ENCODE assay signal across 28 mouse cellular contexts in the genomic region with DNA sequence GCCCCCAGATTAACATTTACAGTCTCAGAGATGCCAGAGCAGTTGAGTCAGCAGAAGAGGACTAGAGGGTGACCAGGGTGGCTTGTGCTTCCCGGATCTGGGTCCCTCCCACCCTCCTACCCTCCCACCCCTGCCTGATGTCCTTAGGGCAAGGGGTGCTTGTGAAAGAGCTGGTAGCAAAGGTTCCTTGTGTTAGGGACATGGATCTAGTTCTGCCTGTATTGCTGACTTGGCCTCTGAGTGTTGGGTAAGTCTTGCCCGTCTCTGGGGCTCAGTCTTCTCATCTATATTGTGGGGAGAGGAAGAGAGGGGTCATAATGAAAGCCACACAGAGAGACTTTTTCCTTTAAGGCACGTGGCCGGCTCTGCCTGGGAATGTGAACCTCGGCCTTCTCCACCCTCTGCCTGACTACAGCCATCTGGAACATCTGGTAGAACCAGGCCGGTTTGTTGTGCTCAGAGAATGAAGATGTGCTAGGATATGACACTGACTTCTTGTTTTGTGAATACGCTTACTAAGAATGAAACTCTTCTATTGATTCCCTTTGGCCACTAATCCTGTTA. TPM values are rescaled to one million over a fixed set of nuclear protein-coding genes. Genes with fewer than 3 reads are reported as not detected.
"Had no signal": no experiment of that assay in that cellular context is flagged by ENCODE, and none has a peak within 500 bp of the region (broad histone marks: within the 10 kb centered on the region; RNA-seq: fewer than 3 reads in every experiment).

A gene (minus strand): TSS at position 51 of the 564 bp plus-strand sequence.

- H3K36me3 ChIP-seq: heart, embryonic 12.5 days; hindbrain, embryonic 13.5 days; hindbrain, embryonic 15.5 days; limb, embryonic 12.5 days; liver, embryonic 12.5 days had no signal

- H3K4me2 ChIP-seq: heart, embryonic 12.5 days; hindbrain, embryonic 13.5 days; hindbrain, embryonic 15.5 days; limb, embryonic 12.5 days; liver, embryonic 12.5 days had no signal

- H3K9me3 ChIP-seq: heart, embryonic 12.5 days; hindbrain, embryonic 13.5 days; hindbrain, embryonic 15.5 days; limb, embryonic 12.5 days; liver, embryonic 12.5 days had no signal

- H3K4me3 ChIP-seq: heart, adult 2 months; heart, embryonic 12.5 days; hindbrain, embryonic 13.5 days; hindbrain, embryonic 15.5 days; layer of hippocampus, adult 2 months; left cerebral cortex, adult 2 months; limb, embryonic 12.5 days; liver, embryonic 12.5 days had no signal

- DNase-seq: forebrain, postnatal 0 days; gastrocnemius, postnatal 14 days; gastrocnemius, postnatal 36 days; heart, adult 2 months; heart, postnatal 14 days; heart, postnatal 36 days; kidney, adult 18-20 months; left cerebral cortex, postnatal 4 days had no signal

- ATAC-seq: forebrain, postnatal 0 days; hindbrain, postnatal 0 days; liver, embryonic 12.5 days had no signal

- H3K9ac ChIP-seq: forebrain, postnatal 0 days; heart, embryonic 12.5 days; hindbrain, embryonic 13.5 days; hindbrain, embryonic 15.5 days; limb, embryonic 12.5 days; liver, embryonic 12.5 days had no signal

- H3K4me1 ChIP-seq: heart, embryonic 12.5 days; hindbrain, embryonic 13.5 days; hindbrain, embryonic 15.5 days; liver, embryonic 12.5 days had no signal

- H3K27me3 ChIP-seq: hindbrain, embryonic 15.5 days had no signal

- H3K27ac ChIP-seq: heart, adult 2 months; hindbrain, embryonic 13.5 days; hindbrain, embryonic 15.5 days; hindbrain, postnatal 0 days; layer of hippocampus, adult 2 months; left cerebral cortex, adult 2 months; limb, embryonic 12.5 days; liver, embryonic 12.5 days had no signal

RNA-seq across cellular contexts. Expression of the gene that starts here (rescaled TPM):
- total RNA-seq: forebrain, postnatal 0 days; heart, adult 2 months; heart, postnatal 14 days; heart, postnatal 36 days; hematopoietic stem cell, adult 5-6 weeks; hindbrain, postnatal 0 days; layer of hippocampus, adult 2 months; layer of hippocampus, postnatal 10 days; layer of hippocampus, postnatal 25 days; left cerebral cortex, adult 2 months; left cerebral cortex, postnatal 10 days; left cerebral cortex, postnatal 25 days; left cerebral cortex, postnatal 4 days; liver, adult 2 months had no signal
- polyA plus RNA-seq: forebrain, postnatal 0 days; heart, adult 2 months; heart, embryonic 12.5 days; heart, embryonic 14.5 days; heart, embryonic 16.5 days; hindbrain, embryonic 11.5 days; hindbrain, embryonic 13.5 days; hindbrain, embryonic 15.5 days; hindbrain, postnatal 0 days; intestine, embryonic 14.5 days; kidney, embryonic 14.5 days; kidney, embryonic 16.5 days; limb, embryonic 12.5 days; liver, adult 2 months; liver, embryonic 12.5 days had no signal
